Mouse (Mus musculus) brain, embryonic 14.5 days (tissue): ENCODE data around the gene 4932438H23Rik. TPM values are rescaled to one million over a fixed set of nuclear protein-coding genes. Genes with fewer than 3 reads are reported as not detected.
"Not testable (repeated sequence)": the region's sequence is repeated elsewhere in the genome, so short reads cannot be mapped to it uniquely, and the experiment has no call there.

Experiments used
- DNase-seq: peaks from one replicate; pipeline ENCODE4 v3.0.0-alpha.2; 2011; ENCODE audit warnings: low read depth
- CTCF ChIP-seq: fragments of 200-500 bp; IDR thresholded peaks from 2 replicates; pipeline ENCODE4 v1.5.1; 2012; ENCODE audit warnings: inconsistent platforms, mild to moderate bottlenecking, moderate library complexity, borderline replicate concordance; ENCODE audit not compliant: insufficient read depth, insufficient read length; ENCODE audit errors: extremely low read depth
- POLR2A ChIP-seq: fragments of 200-500 bp; IDR thresholded peaks from 2 replicates; pipeline ENCODE4 v1.6.1; 2012; ENCODE audit warnings: mild to moderate bottlenecking, inconsistent platforms, borderline replicate concordance; ENCODE audit not compliant: poor library complexity, insufficient read depth, insufficient read length, severe bottlenecking; ENCODE audit errors: extremely low read depth
- polyA plus RNA-seq: library from polyadenylated mRNA; depleted of rRNA; stranded (reverse); fragments of >200 nt; gene quantifications from 2 replicates; pipeline ENCODE4 v1.2.3, GENCODE M21; 2012

4932438H23Rik gene
- polyA plus RNA-seq, 1 experiment = 0.63 TPM

DNA sequence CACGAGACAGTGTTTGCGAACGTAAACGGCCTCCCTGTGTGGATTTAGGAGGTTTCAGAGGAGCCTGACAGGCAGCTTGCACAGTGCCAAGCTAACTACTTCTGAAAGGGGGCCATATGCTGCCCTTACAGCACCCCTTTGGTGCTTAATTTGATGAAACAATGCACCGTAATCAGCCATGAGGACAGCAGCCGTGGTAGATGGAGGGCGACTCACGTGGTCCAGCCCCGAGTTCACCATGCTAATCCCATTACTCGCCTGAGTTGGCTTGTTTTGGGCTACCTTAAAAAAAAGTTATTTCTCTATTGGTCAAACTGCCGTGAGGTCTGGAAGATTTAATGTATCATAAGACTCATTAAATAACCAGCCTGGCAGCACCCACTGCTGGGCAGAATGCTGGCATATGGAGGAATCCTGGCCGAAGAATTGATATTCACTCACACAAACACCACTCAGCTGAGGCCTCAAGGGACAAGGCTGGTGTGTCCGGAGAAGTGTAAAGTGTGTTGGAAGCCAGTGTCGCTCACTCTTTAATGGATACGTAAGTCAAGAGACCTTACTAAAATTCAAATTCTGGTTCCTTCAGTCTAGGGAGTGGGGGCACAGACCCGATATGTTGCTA lies 4.6 kb upstream of the 4932438H23Rik start:
- peak; percentile 95 for DNase-seq
- TF ChIP-seq CTCF (no peak), POLR2A (no peak)

DNA sequence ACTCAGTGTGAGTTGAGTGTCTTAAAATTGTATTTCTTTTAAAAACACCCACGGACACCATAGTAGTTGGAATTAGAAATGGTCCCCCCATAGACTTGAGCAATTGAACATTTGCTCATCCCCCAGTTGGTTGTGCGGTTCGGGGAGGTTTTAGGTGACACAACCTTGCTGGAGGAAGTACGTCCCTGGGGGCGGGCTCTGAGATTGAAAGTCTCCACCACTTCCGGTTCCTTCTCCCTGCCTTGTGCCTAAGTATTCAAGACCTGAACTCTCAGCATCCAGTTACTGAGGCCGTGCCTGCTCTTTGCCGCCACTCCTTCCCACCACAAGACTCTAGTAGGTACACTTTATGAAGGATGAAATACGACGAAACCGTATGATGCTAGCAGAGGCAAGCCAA lies 2.9 kb upstream of the 4932438H23Rik start:
- TF ChIP-seq CTCF (no peak), POLR2A (no peak)
- no peak for DNase-seq

DNA sequence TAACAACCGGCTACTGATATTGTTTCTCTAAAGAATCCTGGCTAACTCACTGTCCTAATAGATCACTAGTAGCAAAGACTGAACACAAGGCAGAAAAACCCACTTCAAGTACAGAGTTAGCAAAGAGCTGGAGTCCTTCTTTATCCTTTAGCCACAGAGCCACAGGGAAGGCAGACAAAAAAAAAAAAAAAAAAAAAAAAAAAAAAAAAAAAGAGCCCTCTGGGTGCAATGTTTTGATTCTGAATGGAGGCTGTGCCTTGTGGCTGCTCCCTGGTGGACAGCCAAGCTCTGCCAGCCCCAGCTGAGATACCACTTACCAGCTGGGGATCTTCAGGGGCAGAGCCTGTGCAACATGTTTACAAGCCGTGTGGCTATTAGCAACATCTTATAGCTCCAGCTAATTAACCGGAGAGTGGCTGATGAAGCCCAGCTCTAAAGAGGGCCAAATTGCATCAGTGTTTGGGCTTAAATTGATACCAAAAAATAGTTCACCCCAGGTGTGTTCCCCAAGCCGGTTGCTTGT lies 2.1 kb upstream of the 4932438H23Rik start:
- DNase-seq = peak; percentile 80

DNA sequence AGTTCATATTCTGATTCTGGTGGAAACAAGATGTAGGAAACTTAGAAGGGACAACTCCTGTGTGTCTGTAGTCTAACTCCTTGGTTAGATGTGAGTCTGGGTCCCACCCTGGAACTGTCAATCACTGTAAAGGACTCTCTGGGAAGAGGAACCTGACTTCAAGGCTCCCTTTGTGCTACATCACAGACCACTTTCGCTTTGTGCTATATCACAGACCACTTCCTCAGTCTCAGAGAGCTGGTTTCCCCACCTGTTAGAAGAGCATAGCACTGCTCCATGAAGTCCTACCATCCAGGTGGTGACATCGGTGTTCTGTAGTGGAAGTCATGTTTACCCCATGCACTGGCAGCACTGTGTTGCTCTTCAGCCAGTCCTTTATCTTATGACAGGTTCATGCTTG lies 1.1 kb upstream of the 4932438H23Rik start:
- TF ChIP-seq POLR2A (no peak), CTCF (no peak)
- DNase-seq = no peak

More for the DNA sequence above, 2.1 kb upstream of the 4932438H23Rik start:
- TF ChIP-seq POLR2A (no peak), CTCF (0 out of 2 replicates have a peak, but pooled peaks have one; percentile 5)

DNA sequence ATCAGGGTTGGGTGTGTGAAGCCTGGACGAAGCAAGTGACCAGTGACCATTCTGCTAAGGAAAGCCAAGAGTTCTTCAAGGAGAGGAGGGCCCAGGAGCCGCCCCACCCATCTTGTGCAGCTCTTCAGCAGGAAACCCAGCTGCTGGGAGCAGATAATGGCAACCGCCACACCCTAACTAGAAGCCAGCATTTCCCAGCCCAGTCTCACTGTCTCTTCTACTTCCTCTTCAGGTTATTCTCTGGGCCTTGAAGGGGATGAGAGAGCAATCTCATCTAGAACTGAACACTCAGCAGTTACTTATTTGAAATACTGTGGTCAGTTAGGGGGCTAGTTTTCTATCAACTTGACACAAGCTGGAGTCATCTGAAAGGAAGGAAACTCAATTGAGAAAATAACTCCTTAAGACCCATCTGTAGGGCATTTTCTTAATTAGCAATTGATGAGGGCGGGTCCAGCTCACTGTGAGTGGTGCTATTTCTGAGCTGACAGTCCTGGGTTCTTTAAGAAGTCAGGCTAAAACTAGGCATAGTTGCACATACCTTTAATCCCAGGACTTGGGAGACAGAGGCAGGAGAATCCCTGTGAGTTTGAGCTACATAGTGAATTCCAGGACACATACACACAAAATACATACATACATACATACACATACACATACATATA lies 8.1 kb downstream of the 4932438H23Rik start:
- TF ChIP-seq POLR2A (no peak), CTCF (no peak)
- DNase-seq = no peak

DNA sequence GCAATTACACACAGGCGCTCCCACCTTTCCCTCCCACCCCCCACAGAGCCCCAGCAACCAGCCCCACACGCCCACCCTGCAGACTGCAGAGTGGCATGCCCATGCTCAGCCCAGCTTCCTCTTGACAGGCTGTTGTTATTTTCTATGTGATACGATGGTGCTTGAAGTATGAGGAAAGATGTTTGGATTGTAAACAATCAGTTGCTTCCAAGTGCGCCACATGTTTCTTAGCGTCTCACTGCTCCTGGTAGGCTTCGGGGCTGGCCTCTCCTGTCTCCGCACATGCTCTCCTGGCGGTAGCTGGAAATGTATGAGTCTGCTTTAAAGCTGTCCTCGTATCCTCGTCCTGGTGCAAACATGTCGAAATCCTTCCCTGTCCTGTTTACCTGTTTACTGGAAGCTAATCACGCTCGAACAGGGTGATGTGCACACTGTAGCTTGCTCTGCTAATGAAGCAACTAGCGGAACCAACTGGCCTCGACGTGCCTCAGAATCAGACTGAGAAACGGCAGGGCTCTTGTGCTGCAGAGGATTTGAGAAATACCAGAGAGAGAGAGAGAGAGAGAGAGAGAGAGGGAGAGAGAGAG lies 9.6 kb downstream of the 4932438H23Rik start:
- TF ChIP-seq POLR2A (no peak), CTCF (no peak)

DNA sequence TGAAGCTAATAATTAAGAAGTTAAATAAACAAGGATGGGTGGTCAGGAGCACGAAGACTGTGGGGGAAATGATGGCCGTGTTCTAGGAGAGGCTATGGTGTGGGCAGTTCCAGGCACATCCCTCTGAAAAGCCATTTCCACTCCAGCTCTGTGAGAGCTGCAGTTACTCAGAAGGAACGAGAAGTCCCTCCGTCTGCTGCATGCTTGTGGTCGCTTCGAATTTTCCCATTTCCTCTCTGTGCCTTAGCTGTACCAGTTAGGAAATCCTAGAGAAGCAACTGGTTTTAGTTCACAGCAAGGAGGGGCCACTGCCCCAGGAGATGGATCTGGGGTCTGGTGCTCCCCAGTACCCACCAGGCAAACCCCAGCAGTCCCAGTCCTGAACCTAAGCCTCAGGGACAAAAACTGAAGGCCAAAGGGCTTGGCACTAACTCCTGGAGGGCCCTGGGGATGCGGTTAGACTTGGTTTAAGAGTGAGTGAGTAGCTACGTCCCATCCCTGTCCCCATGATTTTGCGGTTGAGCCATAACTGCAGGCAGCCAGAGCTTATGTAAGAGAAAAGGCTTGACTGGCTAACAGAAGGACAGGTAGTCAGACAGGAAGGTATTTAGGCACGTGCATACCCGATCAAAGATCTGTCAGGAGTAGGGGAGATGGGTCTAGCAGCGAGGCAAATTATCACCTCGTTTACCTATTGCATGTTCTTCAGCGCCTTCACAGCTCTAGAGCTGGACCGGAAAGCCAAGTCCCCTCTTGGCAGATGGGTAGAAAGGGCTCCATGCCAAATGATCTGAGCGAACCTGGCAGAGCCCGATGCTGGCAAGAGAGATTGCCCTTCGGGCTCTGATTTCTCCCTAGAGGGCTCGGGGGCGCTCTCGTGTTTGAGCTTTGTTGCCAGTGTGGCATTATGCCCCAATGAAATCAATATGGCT lies 10.3 kb downstream of the 4932438H23Rik start:
- TF ChIP-seq CTCF = no peak
- DNase-seq = peak; percentile 90

More for the DNA sequence above, 9.6 kb downstream of the 4932438H23Rik start:
- no peak for DNase-seq

DNA sequence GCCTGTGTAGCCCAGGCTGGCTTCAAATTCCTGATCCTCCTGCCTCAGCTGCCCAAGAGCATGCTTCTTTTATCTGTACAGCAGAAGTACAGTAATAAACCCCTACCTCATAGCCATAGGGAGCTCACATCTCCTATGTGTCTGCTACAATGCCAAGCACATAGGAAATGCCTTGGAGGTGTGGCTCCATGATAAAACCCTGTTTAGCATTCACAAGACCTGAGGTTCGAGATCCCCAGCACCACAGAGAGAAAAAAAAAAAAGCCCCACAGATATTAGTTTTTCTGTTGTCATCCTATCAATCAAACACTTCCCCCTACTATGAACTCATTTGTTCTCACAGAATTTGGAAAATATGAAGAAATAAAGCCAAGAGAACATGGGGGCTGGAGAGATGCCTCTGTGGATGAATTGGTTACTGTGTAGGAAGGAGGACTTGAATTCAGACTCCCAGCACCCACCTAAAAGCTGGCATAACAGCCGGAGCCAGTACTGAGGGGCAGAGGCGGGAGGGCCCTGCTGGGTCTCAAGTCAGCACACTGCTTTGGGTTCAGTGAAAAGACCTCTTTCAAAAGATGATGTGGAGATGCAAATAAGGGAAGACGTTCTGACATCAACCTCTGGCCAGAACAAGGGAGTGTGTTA lies 11.8 kb downstream of the 4932438H23Rik start:
- DNase-seq = no peak
- TF ChIP-seq POLR2A (no peak), CTCF (no peak)

DNA sequence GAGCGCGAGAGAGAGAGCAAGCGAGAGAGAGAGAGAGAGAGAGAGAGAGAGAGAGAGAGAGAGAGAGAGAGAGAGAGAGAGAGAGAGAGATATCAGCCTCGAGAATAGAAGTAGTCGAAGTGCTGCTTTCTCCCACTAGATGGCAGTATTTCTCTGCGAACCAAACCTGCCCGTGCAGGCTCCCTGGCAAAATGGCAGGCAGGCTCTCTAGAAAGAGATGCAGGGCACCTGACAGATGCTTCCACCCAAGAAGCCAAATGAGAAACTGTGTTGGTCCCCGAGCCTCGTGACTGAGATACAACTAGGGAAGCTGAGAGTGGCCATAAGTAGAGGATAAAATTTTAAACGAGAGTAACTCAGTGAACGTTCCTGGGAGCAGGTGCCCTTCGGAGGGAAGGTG lies 13.4 kb downstream of the 4932438H23Rik start:
- TF ChIP-seq CTCF = peak; percentile 91
- TF ChIP-seq POLR2A = no peak
- DNase-seq = peak; percentile 90

DNA sequence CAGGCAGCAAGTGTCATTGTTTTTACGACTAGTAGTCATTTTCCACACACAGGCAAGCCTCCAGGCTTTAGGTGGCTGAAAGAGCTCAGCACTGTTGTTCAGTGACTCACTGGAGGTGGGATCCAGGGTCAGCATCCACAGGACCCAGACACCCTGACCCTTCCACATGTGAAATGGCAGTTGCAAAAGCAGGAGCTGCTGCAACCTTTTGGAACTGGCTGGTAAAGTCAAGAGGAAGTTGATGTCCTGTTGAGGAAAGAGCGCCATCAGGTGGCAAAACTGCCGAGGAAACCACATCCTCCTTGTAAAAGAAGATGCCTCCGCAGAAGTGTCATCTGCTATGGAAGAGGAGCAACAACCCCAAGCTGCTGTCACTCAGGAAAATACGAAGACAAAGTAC lies 18.7 kb downstream of the 4932438H23Rik start:
- DNase-seq = no peak
- TF ChIP-seq POLR2A (no peak), CTCF (no peak)

DNA sequence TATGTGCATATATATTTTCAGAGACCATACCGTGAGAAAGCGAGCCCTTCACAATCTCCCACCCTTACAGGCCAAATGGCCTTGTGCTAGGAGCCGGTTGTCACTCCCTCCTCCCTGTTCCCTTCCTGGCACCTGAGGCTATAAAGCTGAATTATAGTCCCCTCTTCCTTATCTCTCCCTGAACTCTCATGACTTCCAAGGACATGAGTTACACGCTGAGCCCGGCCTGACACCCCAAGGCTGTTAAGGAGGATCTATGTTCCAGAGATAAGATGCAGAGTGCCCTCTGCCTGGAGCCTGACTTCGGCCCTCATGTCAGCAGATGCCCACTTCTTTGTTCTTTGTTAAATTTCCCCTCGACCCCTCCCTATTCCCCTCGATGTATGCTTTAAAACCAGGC lies 19.5 kb downstream of the 4932438H23Rik start:
- DNase-seq = not testable (repeated sequence)
